Mouse (Mus musculus): ENCODE data around the gene Def8.
"Not testable (repeated sequence)": the region's sequence is repeated elsewhere in the genome, so short reads cannot be mapped to it uniquely, and the experiment has no call there.

Gene Def8

GRCm38 (mm10) chr8:123414255-123414654 is 9.1 kb upstream of the Def8 start:
- no peak for DNase-seq (ENCODE audit: low spot score)

GRCm38 (mm10) chr8:123414997-123415696 is 8.2 kb upstream of the Def8 start:
- DNase-seq (ENCODE audit: low spot score) = not testable (repeated sequence)

GRCm38 (mm10) chr8:123415967-123416943 is 7.1 kb upstream of the Def8 start:
- DNase-seq (ENCODE audit: low spot score) = peak; percentile 74

- no peak for DNase-seq (ENCODE audit: low spot score)
Measured at GRCm38 (mm10) chr8:123416944-123417555, 6.3 kb upstream of the Def8 start.

GRCm38 (mm10) chr8:123419711-123420110 is 3.6 kb upstream of the Def8 start:
- DNase-seq (ENCODE audit: low spot score) = no peak

GRCm38 (mm10) chr8:123420525-123421281 is 2.6 kb upstream of the Def8 start:
- DNase-seq (ENCODE audit: low spot score) = no peak

- DNase-seq (ENCODE audit: low spot score) = no peak
Measured at GRCm38 (mm10) chr8:123421325-123421724, 2.0 kb upstream of the Def8 start.

GRCm38 (mm10) chr8:123422056-123422780 is 1.1 kb upstream of the Def8 start:
- DNase-seq (ENCODE audit: low spot score) = peak; percentile 64

- no peak for DNase-seq (ENCODE audit: low spot score)
Measured at GRCm38 (mm10) chr8:123422781-123423159, 557 bp upstream of the Def8 start.

GRCm38 (mm10) chr8:123426511-123427509 is 3.5 kb downstream of the Def8 start:
- DNase-seq (ENCODE audit: low spot score) = no peak

- no peak for DNase-seq (ENCODE audit: low spot score)
Measured at GRCm38 (mm10) chr8:123427639-123428275, 4.4 kb downstream of the Def8 start.

GRCm38 (mm10) chr8:123428343-123428893 is 5.1 kb downstream of the Def8 start:
- no peak for DNase-seq (ENCODE audit: low spot score)

GRCm38 (mm10) chr8:123428939-123429721 is 5.8 kb downstream of the Def8 start:
- no peak for DNase-seq (ENCODE audit: low spot score)

- DNase-seq (ENCODE audit: low spot score) = not testable (repeated sequence)
Measured at GRCm38 (mm10) chr8:123429722-123430013, 6.3 kb downstream of the Def8 start.

- DNase-seq (ENCODE audit: low spot score) = not testable (repeated sequence)
Measured at GRCm38 (mm10) chr8:123430936-123431335, 7.6 kb downstream of the Def8 start.

- no peak for DNase-seq (ENCODE audit: low spot score)
Measured at GRCm38 (mm10) chr8:123431616-123432365, 8.5 kb downstream of the Def8 start.

- DNase-seq (ENCODE audit: low spot score) = no peak
Measured at GRCm38 (mm10) chr8:123432381-123432780, 9.1 kb downstream of the Def8 start.
